Mouse (Mus musculus) heart, postnatal 0 days (tissue): ENCODE data around the gene Cela3b.

ENCODE experiments used
- CTCF ChIP-seq: IDR thresholded peaks from 2 replicates; pipeline ENCODE4 v1.5.1; 2016; ENCODE audit warnings: antibody characterized with exemption, control low read depth, low read depth
- EP300 ChIP-seq: IDR thresholded peaks from 2 replicates; pipeline ENCODE4 v1.6.1; 2016; ENCODE audit warnings: antibody characterized with exemption, low read depth

DNA sequence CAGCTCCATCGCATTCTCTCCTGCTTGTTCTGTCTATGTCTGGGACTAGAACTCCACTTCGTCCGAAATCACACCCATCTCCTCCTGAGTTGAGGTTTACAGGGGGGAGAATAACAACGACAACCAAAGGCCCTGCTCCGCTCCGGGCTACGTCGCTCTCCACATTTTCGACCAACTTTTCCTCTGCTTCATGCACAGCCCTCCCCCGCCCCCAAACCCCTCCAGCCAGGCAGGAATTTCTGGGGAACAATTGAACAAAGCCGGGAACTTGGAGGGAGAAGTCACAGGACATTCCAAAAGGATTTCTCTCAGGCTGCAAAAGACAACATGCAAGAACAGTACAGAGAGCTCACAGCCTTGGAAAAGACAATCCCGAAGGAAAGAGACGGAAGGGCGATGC, 30.3 kb upstream of the Cela3b start:
- TF ChIP-seq CTCF (no peak), EP300 (no peak)
